Mouse (Mus musculus) MEL (cell line): ENCODE results near the gene Tmem82.

Source experiments
- JUND ChIP-seq: IDR thresholded peaks from 2 replicates; pipeline ENCODE4 v1.6.1; 2011; ENCODE audit warnings: low read depth, mild to moderate bottlenecking, improper control_type of control experiment, low read length
- MAX ChIP-seq: IDR thresholded peaks from 2 replicates; pipeline ENCODE4 v1.6.1; 2011; ENCODE audit warnings: low read length, improper control_type of control experiment
- MYC ChIP-seq: IDR thresholded peaks from 2 replicates; pipeline ENCODE4 v1.6.1; 2011; ENCODE audit warnings: low read depth, mild to moderate bottlenecking, low read length, improper control_type of control experiment, moderate library complexity
- POLR2A ChIP-seq, 2 experiments: IDR thresholded peaks; 2 replicates each; pipeline ENCODE4 v1.6.1; 2011 to 2012; ENCODE audit warnings: low read length in 2 of 2, mild to moderate bottlenecking in 2 of 2, control low read depth in 1 of 2, improper control_type of control experiment in 1 of 2, low read depth in 1 of 2, moderate library complexity in 1 of 2; ENCODE audit not compliant: control insufficient read depth in 1 of 2, insufficient read depth in 1 of 2, poor library complexity in 1 of 2

GRCm38 (mm10) chr4:141622091-141622490 is 3.7 kb upstream of the Tmem82 start:
- no peak for TF ChIP-seq JUND
- no peak for TF ChIP-seq MYC
- no peak for TF ChIP-seq MAX
- no peak for TF ChIP-seq POLR2A (IDR thresholded peaks at IDR 0.05; ENCODE audit: control insufficient read depth in 1 of 2, insufficient read depth in 1 of 2, low read depth in 1 of 2, low read length in 2 of 2, poor library complexity in 1 of 2)
